Mouse (Mus musculus) thymus, postnatal 0 days (tissue): ENCODE measurements around the gene Hccs. TPM values are rescaled to one million over a fixed set of nuclear protein-coding genes. Genes with fewer than 3 reads are reported as not detected.

Experiments
- polyA plus RNA-seq: library from polyadenylated mRNA; unstranded; fragments of >200 nt; fragmentation: Nextera tagmentation; extraction: Ambion mirVana; gene quantifications from 2 replicates; pipeline ENCODE4 v1.2.1, GENCODE M21; 2015

Hccs gene
- polyA plus RNA-seq, 1 experiment from 2014 or later: 52.4 TPM

Other genes with a start within 250 kb of the Hccs start
- gene Amelx, start 133.2 kb downstream of the Hccs start, polyA plus RNA-seq: 0.88 and 1.1 TPM in 2 replicates